Mouse (Mus musculus): ENCODE measurements around the gene Gm17428. TPM values are rescaled to one million over a fixed set of nuclear protein-coding genes. Genes with fewer than 3 reads are reported as not detected.
A peak's percentile ranks its signal among the peaks of the same experiment; 100 is the strongest.

Gm17428 gene
- polyA plus RNA-seq, 1 experiment from 2014 or later = not detected

- no peaks in the 10 kb centered on the region for H3K4me1 ChIP-seq (replicated peaks; ENCODE audit: control insufficient read depth, insufficient read depth)
- peak; percentile 96 for ATAC-seq (ENCODE audit: low FRiP score, low TSS enrichment)
- no peaks in the 10 kb centered on the region for H3K9me3 ChIP-seq (ENCODE audit: control insufficient read depth, low read length)
- no peaks in the 10 kb centered on the region; the same call in 1 of the 2 replicates for H3K36me3 ChIP-seq (ENCODE audit: control insufficient read depth, insufficient read depth, low read length)
- peak; percentile 98 for DNase-seq (ENCODE audit: low spot score)
- TF ChIP-seq CTCF (IDR thresholded peaks at IDR 0.05; ENCODE audit: low read depth) = peak; percentile 95
- peak; percentile 94 for TF ChIP-seq EP300 (optimal IDR thresholded peaks at IDR 0.05)
- H3K9ac ChIP-seq (ENCODE audit: low read length) = peak within 1 kb of the TSS; percentile 84
- peak within 1 kb of the TSS; percentile 77 for H3K4me3 ChIP-seq (ENCODE audit: low read depth, low read length)
- H3K27me3 ChIP-seq (ENCODE audit: control insufficient read depth, insufficient read depth, low read length) = no peaks in the 10 kb centered on the region
- peak within 1 kb of the TSS; percentile 94 for H3K27ac ChIP-seq (replicated peaks)
- under 1% methylated on average over 36 of the region's 36 CpGs for WGBS
- peak within 1 kb of the TSS; percentile 71 for H3K4me2 ChIP-seq (replicated peaks; ENCODE audit: low read depth)
These were observed 38.4 kb downstream of the Gm17428 start, which contains the start of gene Ngdn for GRCm38 (mm10) chr14:55014991-55015766. Gene Ngdn, plus strand, starts transcription at chr14:55015454.

GRCm38 (mm10) chr14:55015767-55016111 is 39.0 kb downstream of the Gm17428 start:
- Histone ChIP-seq H3K27me3 (ENCODE audit: control insufficient read depth, insufficient read depth, low read length) (no peaks in the 10 kb centered on the region), H3K9me3 (ENCODE audit: control insufficient read depth, low read length) (no peaks in the 10 kb centered on the region), H3K9ac (ENCODE audit: low read length) (peak overlapping the region; percentile 84), H3K36me3 (ENCODE audit: control insufficient read depth, insufficient read depth, low read length) (no peaks in the 10 kb centered on the region; the same call in 1 of the 2 replicates), H3K4me3 (ENCODE audit: low read depth, low read length) (peak overlapping the region; percentile 77), H3K4me2 (replicated peaks; ENCODE audit: low read depth) (peak overlapping the region; percentile 71), H3K4me1 (replicated peaks; ENCODE audit: control insufficient read depth, insufficient read depth) (no peaks in the 10 kb centered on the region), H3K27ac (replicated peaks) (peak overlapping the region; percentile 83)
- TF ChIP-seq CTCF (IDR thresholded peaks at IDR 0.05; ENCODE audit: low read depth) (no peak), EP300 (optimal IDR thresholded peaks at IDR 0.05) (no peak)
- under 1% methylated on average over 17 of the region's 17 CpGs for WGBS
- DNase-seq (ENCODE audit: low spot score) (peak; percentile 48), ATAC-seq (ENCODE audit: low FRiP score, low TSS enrichment) (peak; percentile 24; the same call in 1 of the 2 replicates)

GRCm38 (mm10) chr14:55016876-55017275 is 40.1 kb downstream of the Gm17428 start:
- no peak overlapping the region for H3K27ac ChIP-seq (replicated peaks)
- ATAC-seq (ENCODE audit: low FRiP score, low TSS enrichment) = no peak
- WGBS = 88% methylated on average over 16 of the region's 16 CpGs
- H3K9me3 ChIP-seq (ENCODE audit: control insufficient read depth, low read length) = no peaks in the 10 kb centered on the region
- no peak overlapping the region for H3K9ac ChIP-seq (ENCODE audit: low read length)
- no peaks in the 10 kb centered on the region for H3K4me1 ChIP-seq (replicated peaks; ENCODE audit: control insufficient read depth, insufficient read depth)
- DNase-seq (ENCODE audit: low spot score) = no peak
- H3K4me3 ChIP-seq (ENCODE audit: low read depth, low read length) = no peak overlapping the region
- no peak overlapping the region for H3K4me2 ChIP-seq (replicated peaks; ENCODE audit: low read depth)
- H3K27me3 ChIP-seq (ENCODE audit: control insufficient read depth, insufficient read depth, low read length) = no peaks in the 10 kb centered on the region
- no peak for TF ChIP-seq CTCF (IDR thresholded peaks at IDR 0.05; ENCODE audit: low read depth)
- no peak for TF ChIP-seq EP300 (optimal IDR thresholded peaks at IDR 0.05)
- peaks cover 6% of the 10 kb centered on the region for H3K36me3 ChIP-seq (ENCODE audit: control insufficient read depth, insufficient read depth, low read length)

GRCm38 (mm10) chr14:55020394-55020793 is 43.7 kb downstream of the Gm17428 start:
- DNase-seq (ENCODE audit: low spot score) (no peak), ATAC-seq (ENCODE audit: low FRiP score, low TSS enrichment) (no peak)
- H3K9ac ChIP-seq (ENCODE audit: low read length) = no peak overlapping the region
- TF ChIP-seq EP300 (optimal IDR thresholded peaks at IDR 0.05) (no peak), CTCF (IDR thresholded peaks at IDR 0.05; ENCODE audit: low read depth) (no peak)
- H3K9me3 ChIP-seq (ENCODE audit: control insufficient read depth, low read length) = no peaks in the 10 kb centered on the region
- WGBS = 88% methylated on average over 9 of the region's 9 CpGs
- H3K4me3 ChIP-seq (ENCODE audit: low read depth, low read length) = no peak overlapping the region
- no peak overlapping the region for H3K4me2 ChIP-seq (replicated peaks; ENCODE audit: low read depth)
- H3K4me1 ChIP-seq (replicated peaks; ENCODE audit: control insufficient read depth, insufficient read depth) = no peaks in the 10 kb centered on the region
- H3K36me3 ChIP-seq (ENCODE audit: control insufficient read depth, insufficient read depth, low read length) = peaks cover 20% of the 10 kb centered on the region
- H3K27ac ChIP-seq (replicated peaks) = no peak overlapping the region
- no peaks in the 10 kb centered on the region for H3K27me3 ChIP-seq (ENCODE audit: control insufficient read depth, insufficient read depth, low read length)

- Histone ChIP-seq H3K4me2 (replicated peaks; ENCODE audit: low read depth) (no peak overlapping the region), H3K4me1 (replicated peaks; ENCODE audit: control insufficient read depth, insufficient read depth) (no peaks in the 10 kb centered on the region), H3K36me3 (ENCODE audit: control insufficient read depth, insufficient read depth, low read length) (peaks cover 20% of the 10 kb centered on the region), H3K4me3 (ENCODE audit: low read depth, low read length) (no peak overlapping the region), H3K9ac (ENCODE audit: low read length) (no peak overlapping the region), H3K9me3 (ENCODE audit: control insufficient read depth, low read length) (no peaks in the 10 kb centered on the region), H3K27ac (replicated peaks) (no peak overlapping the region), H3K27me3 (ENCODE audit: control insufficient read depth, insufficient read depth, low read length) (no peaks in the 10 kb centered on the region)
- no peak for DNase-seq (ENCODE audit: low spot score)
- ATAC-seq (ENCODE audit: low FRiP score, low TSS enrichment) = no peak
- TF ChIP-seq CTCF (IDR thresholded peaks at IDR 0.05; ENCODE audit: low read depth) (no peak), EP300 (optimal IDR thresholded peaks at IDR 0.05) (no peak)
- WGBS = 92% methylated on average over 15 of the region's 15 CpGs
These were observed 46.3 kb downstream of the Gm17428 start for GRCm38 (mm10) chr14:55023011-55023410.

- no peak for TF ChIP-seq EP300 (optimal IDR thresholded peaks at IDR 0.05)
- TF ChIP-seq CTCF (IDR thresholded peaks at IDR 0.05; ENCODE audit: low read depth) = peak; percentile 83
- no peaks in the 10 kb centered on the region for H3K4me1 ChIP-seq (replicated peaks; ENCODE audit: control insufficient read depth, insufficient read depth)
- H3K4me2 ChIP-seq (replicated peaks; ENCODE audit: low read depth) = no peak overlapping the region
- peak; percentile 31; the same call in 1 of the 2 replicates for ATAC-seq (ENCODE audit: low FRiP score, low TSS enrichment)
- DNase-seq (ENCODE audit: low spot score) = peak; percentile 71
- peaks cover 20% of the 10 kb centered on the region for H3K36me3 ChIP-seq (ENCODE audit: control insufficient read depth, insufficient read depth, low read length)
- WGBS = 59% methylated on average over 7 of the region's 7 CpGs
- H3K27me3 ChIP-seq (ENCODE audit: control insufficient read depth, insufficient read depth, low read length) = no peaks in the 10 kb centered on the region
- no peak overlapping the region for H3K9ac ChIP-seq (ENCODE audit: low read length)
- no peaks in the 10 kb centered on the region for H3K9me3 ChIP-seq (ENCODE audit: control insufficient read depth, low read length)
- H3K4me3 ChIP-seq (ENCODE audit: low read depth, low read length) = no peak overlapping the region
- H3K27ac ChIP-seq (replicated peaks) = no peak overlapping the region
These were observed 47.5 kb downstream of the Gm17428 start for GRCm38 (mm10) chr14:55024236-55024635.
